Mouse (Mus musculus) retina, embryonic 14.5 days (tissue): ENCODE measurements at regions not wholly inside any gene's neighbourhood (a gene's known extent, or its start where the extent isn't known, plus 50 kb on each side); places are given as distances from the start of the nearest gene placed in this dataset.

Experiments
- DNase-seq: peaks from one replicate; pipeline ENCODE4 v3.0.0-alpha.2; 2015; ENCODE audit warnings: low spot score

DNA sequence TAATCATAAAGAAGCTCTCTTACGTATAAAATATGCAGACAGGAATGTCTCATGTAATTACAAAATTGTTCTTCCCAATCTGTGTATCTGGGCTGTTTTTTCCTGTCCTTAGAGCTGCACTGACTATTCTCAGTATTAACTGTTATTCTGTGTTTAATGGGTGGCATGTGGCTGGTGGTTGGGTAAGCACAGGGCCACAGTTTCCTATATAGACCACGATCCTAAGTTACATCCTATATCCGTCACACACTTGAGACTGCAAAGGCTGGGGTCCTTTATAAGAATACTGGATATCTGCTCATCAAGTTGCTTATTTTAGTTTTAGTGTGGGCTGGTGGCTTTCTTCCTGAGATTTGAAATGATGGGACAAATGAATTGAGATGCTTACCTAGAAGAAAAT is 159.0 kb downstream of the Sox4 start:
- DNase-seq = no peak

- DNase-seq = no peak
These were observed 160.2 kb downstream of the Sox4 start for GRCm38 (mm10) chr13:28793166-28793935.

GRCm38 (mm10) chr13:28792461-28793165 is 160.9 kb downstream of the Sox4 start:
- peak; percentile 79 for DNase-seq

DNA sequence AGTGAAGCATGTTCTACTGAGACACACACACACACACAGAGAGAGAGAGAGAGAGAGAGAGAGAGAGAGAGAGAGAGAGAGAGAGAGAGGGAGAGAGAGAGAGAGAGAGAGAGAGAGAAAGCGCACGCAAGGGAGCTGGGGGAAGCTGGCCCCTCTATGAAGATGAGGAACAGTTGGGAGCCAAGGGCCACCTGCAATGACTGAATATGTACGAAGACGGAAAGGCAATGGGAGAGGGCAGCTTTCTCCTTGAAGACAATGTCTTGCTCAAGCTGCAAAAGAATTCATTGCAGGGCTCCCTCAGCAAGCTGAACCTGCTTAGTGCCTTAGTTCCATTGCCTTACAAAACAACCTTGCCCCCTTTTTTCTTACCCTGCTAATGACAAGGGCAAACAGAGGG is 163.1 kb downstream of the Sox4 start:
- no peak for DNase-seq

GRCm38 (mm10) chr13:28787331-28787643 is 166.2 kb downstream of the Sox4 start:
- DNase-seq = no peak

DNA sequence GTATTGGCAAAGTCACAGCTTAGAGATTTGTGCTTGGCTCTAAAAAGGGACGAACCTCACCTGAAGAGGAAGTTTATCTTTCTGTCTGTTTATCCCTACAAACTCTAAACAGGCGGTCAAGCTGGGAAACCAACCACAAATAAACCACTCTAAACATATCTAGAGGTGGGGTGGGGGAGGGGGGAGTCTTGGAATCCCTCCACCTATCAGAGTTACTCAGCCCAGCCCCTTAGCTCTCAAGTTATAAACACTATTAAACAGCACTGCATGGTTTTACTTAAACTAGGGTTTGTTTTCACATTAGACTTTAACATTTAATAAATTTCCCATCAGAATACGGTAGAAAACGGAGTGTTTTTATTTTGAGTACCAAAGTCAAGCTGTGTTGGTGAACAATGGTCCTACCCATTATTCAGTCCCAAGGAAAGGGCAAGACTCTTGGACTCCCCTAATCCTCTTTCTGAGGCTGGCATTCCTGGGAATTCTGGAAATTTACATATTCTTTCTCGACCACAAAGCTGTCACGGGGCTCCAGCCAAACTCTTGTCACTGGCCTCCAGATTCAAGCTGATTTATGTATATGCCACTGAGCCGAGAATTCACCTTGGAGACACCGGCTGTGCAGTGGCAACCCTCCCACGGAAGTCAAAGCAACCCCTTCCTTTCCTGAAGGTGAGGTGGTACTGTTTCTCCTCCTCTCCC is 166.7 kb downstream of the Sox4 start:
- DNase-seq = no peak

- peak; percentile 77 for DNase-seq
These were observed 170.8 kb downstream of the Sox4 start for GRCm38 (mm10) chr13:28782497-28783246.

GRCm38 (mm10) chr13:28782081-28782480 is 171.4 kb downstream of the Sox4 start:
- peak; percentile 52 for DNase-seq

- no peak for DNase-seq
These were observed 171.9 kb downstream of the Sox4 start for GRCm38 (mm10) chr13:28781660-28782059.

DNA sequence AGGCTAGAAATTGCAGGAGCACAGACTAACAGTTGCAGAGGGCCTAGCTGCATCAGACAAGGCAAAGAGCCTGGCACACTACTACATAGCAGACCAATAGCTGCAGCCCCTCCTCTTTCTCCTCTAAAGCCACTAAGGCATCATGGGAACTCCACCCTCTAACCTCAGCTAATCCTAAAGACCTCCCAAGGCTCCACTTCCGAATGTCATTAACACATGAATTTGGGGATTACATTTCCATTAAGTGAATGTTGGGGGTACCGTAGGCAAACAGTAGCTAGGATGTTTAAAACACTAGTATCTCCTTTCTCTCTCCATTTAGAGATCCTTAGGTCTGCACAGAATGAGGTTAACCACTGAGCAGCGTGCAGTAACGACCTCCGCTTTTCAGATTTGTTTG is 173.1 kb downstream of the Sox4 start:
- DNase-seq = no peak

DNA sequence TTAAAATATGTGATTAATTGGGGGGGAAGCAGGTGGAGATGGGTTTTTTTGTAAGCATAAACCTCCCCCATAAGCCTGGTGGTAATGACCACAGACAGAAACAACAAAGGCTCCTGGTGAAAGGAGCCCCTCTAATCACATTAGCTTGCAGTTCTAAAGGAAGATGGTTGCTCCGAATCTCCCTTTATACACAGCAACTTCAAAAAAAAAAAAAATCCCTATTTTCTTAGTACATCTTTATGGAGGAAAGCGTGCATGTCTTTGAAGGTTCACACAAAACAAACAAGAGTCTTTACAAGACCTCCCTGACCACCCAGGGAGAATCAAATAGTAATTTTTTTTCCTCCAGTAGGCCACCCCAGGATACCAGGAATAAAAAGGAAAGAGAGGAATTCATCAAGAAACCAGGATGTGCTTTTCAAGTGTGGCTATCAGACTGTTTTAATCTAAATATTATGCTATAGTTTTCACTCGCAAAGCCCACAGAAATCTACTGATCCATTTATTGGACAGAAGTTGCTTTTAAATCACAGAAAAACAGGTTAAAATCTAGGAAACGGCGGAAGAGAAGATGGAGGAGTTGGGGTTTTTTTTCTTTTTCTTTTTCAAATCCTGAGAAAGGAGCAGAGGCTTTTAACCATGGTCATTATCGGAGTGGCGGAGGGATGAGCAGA is 178.2 kb downstream of the Sox4 start:
- DNase-seq = no peak

- peak; percentile 70 for DNase-seq
These were observed 178.9 kb downstream of the Sox4 start for GRCm38 (mm10) chr13:28774649-28775048.

DNA sequence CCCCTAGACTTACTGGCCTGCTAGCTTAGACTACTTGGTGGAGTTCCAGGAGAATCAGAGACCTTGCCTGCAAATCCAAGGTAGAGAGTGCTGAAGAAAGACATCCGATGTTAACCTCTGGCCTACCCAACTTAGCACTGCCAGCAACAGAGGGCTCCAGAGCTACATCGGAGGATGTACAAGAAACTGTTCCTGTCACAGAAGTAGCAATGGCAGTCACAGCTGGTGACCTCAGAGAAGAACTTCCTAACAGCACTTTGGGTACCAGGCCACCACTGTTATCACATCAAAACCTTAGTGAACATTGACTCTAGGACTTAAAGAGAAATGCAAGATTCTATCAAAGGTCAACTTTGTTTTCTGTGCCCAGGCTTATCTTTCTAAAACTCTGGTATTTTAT is 180.0 kb downstream of the Sox4 start:
- DNase-seq = no peak

- no peak for DNase-seq
These were observed 183.0 kb downstream of the Sox4 start for GRCm38 (mm10) chr13:28770531-28770930.

GRCm38 (mm10) chr13:28770018-28770417 is 183.5 kb downstream of the Sox4 start:
- no peak for DNase-seq

DNA sequence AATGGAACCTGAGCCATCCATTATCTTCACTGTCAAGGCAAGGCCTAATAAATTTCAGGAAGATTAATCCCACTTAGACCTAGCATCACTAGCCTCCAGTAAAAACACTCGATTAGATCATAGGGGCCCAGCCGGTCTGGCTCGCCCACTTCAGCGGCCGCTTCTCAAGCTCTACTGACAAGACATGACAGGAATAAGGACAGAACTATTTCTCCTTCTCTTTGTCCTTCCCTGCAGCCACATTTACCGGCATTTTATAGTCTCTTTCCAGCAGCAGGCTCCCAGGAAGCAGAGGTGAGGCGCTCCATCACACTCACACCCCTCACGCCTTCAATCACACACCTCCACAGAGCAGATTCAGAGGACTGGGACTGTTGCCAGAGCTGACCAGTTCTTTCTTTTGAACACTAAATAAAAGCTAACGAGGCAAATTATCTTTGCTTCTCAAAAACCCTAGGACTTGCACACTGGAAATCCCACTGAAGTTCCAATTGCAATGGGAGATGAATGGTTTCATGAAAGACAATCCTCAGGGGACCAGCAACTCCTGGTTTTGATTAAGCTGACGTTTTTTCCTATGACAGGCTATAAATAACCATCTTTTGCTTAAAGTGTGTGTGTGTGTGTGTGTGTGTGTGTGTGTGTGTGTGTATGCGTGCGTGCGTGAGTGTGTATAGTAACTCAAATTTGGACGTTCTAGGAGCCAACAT is 184.6 kb downstream of the Sox4 start:
- no peak for DNase-seq

DNA sequence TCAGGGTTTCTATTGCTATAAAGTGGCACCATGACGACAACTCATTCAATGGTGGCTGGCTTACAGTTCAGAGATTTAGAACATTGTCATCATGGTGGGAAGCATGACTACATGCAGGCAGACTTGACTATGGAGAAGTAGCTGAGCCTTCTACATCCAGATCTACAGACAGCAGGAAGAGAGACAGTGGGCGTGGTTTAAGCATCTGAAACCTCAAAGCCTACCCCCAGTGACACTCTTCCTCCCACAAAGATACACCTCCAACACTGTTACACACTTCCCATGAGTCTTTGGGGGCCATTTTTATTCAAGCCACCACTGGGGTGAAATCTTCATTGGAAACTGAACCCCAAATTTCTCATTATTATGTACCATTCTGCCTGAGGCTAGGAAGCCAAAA is 191.0 kb downstream of the Sox4 start:
- no peak for DNase-seq

DNA sequence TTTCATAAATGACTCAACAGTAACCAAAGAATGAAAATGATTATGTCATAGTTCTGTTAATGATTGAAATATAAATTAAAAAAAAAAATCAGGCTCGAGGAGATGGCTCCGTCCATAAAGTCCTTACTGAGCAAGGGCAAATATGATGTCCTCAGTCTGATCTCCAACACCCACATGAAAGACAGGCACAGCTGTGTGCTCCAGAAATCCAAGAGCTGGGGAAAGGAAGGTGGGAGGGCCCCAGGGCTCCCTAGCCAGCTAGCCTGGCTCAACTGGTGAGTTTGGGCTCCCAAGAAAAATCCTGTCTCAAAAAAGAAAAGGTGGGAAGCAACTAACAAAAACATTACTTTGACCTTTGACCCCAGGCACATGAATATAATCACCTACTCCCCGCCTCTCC is 194.5 kb downstream of the Sox4 start:
- DNase-seq = no peak

DNA sequence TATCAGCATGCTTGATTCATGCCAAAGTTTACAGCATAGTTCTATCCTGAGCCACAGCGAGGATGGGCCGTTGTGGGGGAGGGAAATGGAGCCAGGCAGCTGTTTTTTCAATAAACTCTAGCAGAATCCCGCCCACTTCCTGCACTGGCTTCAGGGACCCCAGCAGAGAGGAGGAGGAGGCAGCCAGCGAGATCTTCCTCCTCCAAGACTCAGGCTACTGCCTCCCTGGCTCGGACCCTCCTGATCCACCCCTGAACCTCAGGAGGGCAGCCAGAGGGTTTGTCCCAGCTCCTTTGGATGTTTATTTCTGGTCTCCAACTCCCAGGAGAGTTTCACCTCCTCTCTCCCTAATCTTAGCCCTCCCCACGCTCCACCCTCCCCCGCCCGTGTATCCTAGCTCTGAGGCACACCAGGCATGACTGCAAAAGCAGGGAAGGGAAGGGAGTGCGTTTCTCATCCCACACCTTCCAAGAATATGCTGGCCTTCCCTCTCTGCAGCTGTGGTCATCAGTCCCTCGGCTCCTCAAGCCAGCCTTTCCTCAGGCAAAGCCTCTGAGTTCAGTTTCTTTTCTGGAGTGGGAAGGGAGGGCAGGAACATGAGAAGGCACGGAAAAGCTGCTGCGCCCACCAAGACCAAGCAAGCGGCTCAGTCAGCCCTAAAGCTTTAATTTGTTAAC is 195.5 kb downstream of the Sox4 start:
- DNase-seq = peak; percentile 57

DNA sequence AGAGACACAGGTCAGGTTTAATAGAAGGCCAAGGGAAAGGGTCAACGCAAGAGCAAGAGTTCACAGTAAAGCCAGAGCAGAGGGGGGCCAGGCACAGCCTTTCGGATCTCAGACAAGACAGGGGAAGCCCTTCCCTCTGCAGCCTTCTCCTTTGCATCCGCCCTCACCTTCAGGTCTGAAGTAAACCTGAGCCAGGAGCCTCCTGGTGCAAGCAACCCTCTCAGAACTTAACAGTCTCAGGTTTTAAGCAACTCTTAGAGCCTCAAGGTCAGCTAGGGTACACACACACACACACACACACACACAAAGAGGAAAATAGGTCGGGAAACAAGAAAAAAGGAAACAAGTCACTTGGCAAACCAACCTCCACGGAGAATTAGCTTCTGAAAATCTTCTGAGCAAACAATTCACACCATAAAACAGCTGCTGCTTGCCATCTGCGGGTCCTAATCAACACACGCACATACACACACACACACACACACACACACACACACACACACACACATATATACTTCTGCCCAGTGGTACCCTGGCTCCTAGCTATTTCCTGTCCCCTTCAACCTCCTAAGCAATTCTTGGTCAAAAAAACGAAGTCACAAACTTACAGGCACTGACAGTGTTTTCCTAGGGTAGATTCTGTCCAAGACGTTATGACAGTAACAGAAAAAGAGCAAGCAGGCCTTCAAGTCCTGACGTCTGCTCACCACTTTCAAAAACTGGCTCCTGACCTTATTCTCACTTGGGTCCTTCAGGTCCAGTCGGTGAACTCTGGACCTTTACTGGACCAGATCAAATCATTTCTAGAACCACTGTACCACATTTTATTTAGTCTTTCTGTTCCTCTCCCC is 196.4 kb downstream of the Sox4 start:
- no peak for DNase-seq
